Mouse (Mus musculus) heart, postnatal 10 days (tissue): ENCODE measurements around the gene Lrch3. TPM values are rescaled to one million over a fixed set of nuclear protein-coding genes. Genes with fewer than 3 reads are reported as not detected.

Experiments used
- DNase-seq, 2 experiments: peaks; one replicate each; pipeline ENCODE4 v3.0.0; 2021
- intact Hi-C: fragments of 180-260 bp; cut with DNase I; formaldehyde crosslinking; loops from one replicate; pipeline ENCODE4 v1.15.1; 2025
- total RNA-seq, 2 experiments: library from RNA; stranded (reverse); gene quantifications; 2 replicates each; pipeline ENCODE4 v1.2.3; 2021

The Lrch3 gene
- total RNA-seq, 2 experiments from 2014 or later: 32.5 to 32.6 TPM

- no peak for DNase-seq
- intact Hi-C loops: no loop called here
These were observed 66.3 kb downstream of the Lrch3 start for GRCm38 (mm10) chr16:32980227-32980626.

GRCm38 (mm10) chr16:32981405-32981804, 67.5 kb downstream of the Lrch3 start:
- no peak for DNase-seq

GRCm38 (mm10) chr16:32984631-32985030, 70.7 kb downstream of the Lrch3 start:
- DNase-seq: no peak
- intact Hi-C loops: no loop called here

More at GRCm38 (mm10) chr16:32981405-32981804, 67.5 kb downstream of the Lrch3 start:
- intact Hi-C loops: no loop called here

- no peak for DNase-seq
- intact Hi-C loops: no loop called here
These were observed 78.3 kb downstream of the Lrch3 start for GRCm38 (mm10) chr16:32992158-32992557.

- intact Hi-C loops: no loop called here
- DNase-seq: peak; percentile 33 to 41
These were observed 91.3 kb downstream of the Lrch3 start for GRCm38 (mm10) chr16:33005216-33005615.

GRCm38 (mm10) chr16:33006888-33007287, 93.0 kb downstream of the Lrch3 start:
- intact Hi-C loops: no loop called here
- no peak for DNase-seq

GRCm38 (mm10) chr16:33007436-33007835, 93.5 kb downstream of the Lrch3 start:
- intact Hi-C loops: no loop called here

GRCm38 (mm10) chr16:33010166-33010565, 96.3 kb downstream of the Lrch3 start:
- DNase-seq: no peak

More at GRCm38 (mm10) chr16:33007436-33007835, 93.5 kb downstream of the Lrch3 start:
- DNase-seq: no peak

GRCm38 (mm10) chr16:33013801-33014200, 99.9 kb downstream of the Lrch3 start:
- DNase-seq: no peak
- intact Hi-C loops: no loop called here

More at GRCm38 (mm10) chr16:33010166-33010565, 96.3 kb downstream of the Lrch3 start:
- intact Hi-C loops: no loop called here

GRCm38 (mm10) chr16:33014921-33015320, 101.0 kb downstream of the Lrch3 start:
- DNase-seq: no peak
- intact Hi-C loops: no loop called here

- intact Hi-C loops: no loop called here
- DNase-seq: no peak
These were observed 101.6 kb downstream of the Lrch3 start for GRCm38 (mm10) chr16:33015396-33015907.

- no peak for DNase-seq
- intact Hi-C loops: no loop called here
These were observed 102.1 kb downstream of the Lrch3 start for GRCm38 (mm10) chr16:33015986-33016385.

GRCm38 (mm10) chr16:33017677-33018349, 103.9 kb downstream of the Lrch3 start:
- intact Hi-C loops: no loop called here
- DNase-seq: no peak

- no peak for DNase-seq
These were observed 105.3 kb downstream of the Lrch3 start for GRCm38 (mm10) chr16:33019117-33019770.

GRCm38 (mm10) chr16:33021381-33021780, 107.5 kb downstream of the Lrch3 start:
- peak in 1 of 2 experiments; percentile 22 for DNase-seq
- intact Hi-C loops: no loop called here

More at GRCm38 (mm10) chr16:33019117-33019770, 105.3 kb downstream of the Lrch3 start:
- intact Hi-C loops: no loop called here

GRCm38 (mm10) chr16:33023750-33024149, 109.8 kb downstream of the Lrch3 start:
- peak; percentile 90 to 94 for DNase-seq
- intact Hi-C loops: loop anchor here (1.0 kb wide), 2 partner anchors 132 to 210 kb away; no protein-coding TSS in a partner anchor

GRCm38 (mm10) chr16:33024456-33025104, 110.7 kb downstream of the Lrch3 start:
- no peak for DNase-seq
- intact Hi-C loops: loop anchor here (1.0 kb wide), 2 partner anchors 131 to 211 kb away; no protein-coding TSS in a partner anchor

GRCm38 (mm10) chr16:33026357-33026756, 112.5 kb downstream of the Lrch3 start:
- intact Hi-C loops: no loop called here
- no peak for DNase-seq

- intact Hi-C loops: no loop called here
- no peak for DNase-seq
These were observed 122.1 kb downstream of the Lrch3 start for GRCm38 (mm10) chr16:33036006-33036405.

- intact Hi-C loops: no loop called here
- no peak for DNase-seq
These were observed 128.8 kb downstream of the Lrch3 start for GRCm38 (mm10) chr16:33042682-33043081.

GRCm38 (mm10) chr16:33043268-33043667, 129.4 kb downstream of the Lrch3 start:
- intact Hi-C loops: no loop called here
- DNase-seq: no peak
